Mouse (Mus musculus) lung, postnatal 0 days (tissue): ENCODE data around the gene Efl1.

Experiments
- CTCF ChIP-seq: IDR thresholded peaks from 2 replicates; pipeline ENCODE4 v1.5.1; 2016; ENCODE audit warnings: antibody characterized with exemption, mild to moderate bottlenecking
- EP300 ChIP-seq: IDR thresholded peaks from 2 replicates; pipeline ENCODE4 v1.6.1; 2016; ENCODE audit warnings: antibody characterized with exemption, mild to moderate bottlenecking, control low read depth

DNA sequence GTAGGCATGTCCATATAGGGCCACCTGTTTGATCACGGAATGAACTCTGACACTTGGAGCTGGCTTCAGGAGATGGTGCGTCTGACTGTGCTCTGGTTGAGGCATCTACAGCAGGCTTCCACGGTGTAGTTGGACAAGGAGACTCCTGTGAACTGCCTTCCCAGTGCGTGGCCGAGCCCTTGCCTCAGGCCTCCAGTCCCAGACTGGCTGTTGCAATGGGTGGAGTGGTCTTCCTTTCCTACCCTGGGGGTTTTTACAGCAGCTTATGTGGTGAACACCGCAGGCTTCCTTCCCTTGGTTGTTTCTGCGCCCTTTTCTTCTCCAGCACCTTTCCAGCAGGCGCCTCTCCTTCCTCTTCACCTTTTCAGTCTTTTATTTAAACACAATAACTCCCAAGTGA lies 100.8 kb downstream of the Efl1 start:
- no peak for TF ChIP-seq CTCF
- no peak for TF ChIP-seq EP300
